Mouse (Mus musculus): ENCODE data around the gene Zc3h12d. TPM values are rescaled to one million over a fixed set of nuclear protein-coding genes. Genes with fewer than 3 reads are reported as not detected.

Gene Zc3h12d
- polyA plus RNA-seq, 1 experiment from 2014 or later: 0.29 TPM

Small RNA genes lying within 50 kb of the gene (microRNA-seq; reads per million reads assigned to microRNA genes)
- 1.9 reads per million for gene Mir5104

Other genes starting within 250 kb of the Zc3h12d start
- gene Lrp11, start 242.7 kb upstream of the Zc3h12d start, polyA plus RNA-seq (2016; fragmentation: Nextera tagmentation; extraction: Ambion mirVana): 1.1 and 1.3 TPM in 2 replicates
- 68.9 and 71.8 TPM in 2 replicates for gene Nup43, start 165.0 kb upstream of the Zc3h12d start, polyA plus RNA-seq (2016; fragmentation: Nextera tagmentation; extraction: Ambion mirVana)
- gene Pcmt1, start 151.3 kb upstream of the Zc3h12d start, polyA plus RNA-seq (2016; fragmentation: Nextera tagmentation; extraction: Ambion mirVana): 116 and 120 TPM in 2 replicates
- 8.4 and 9.1 TPM in 2 replicates for gene Lats1, start 151.3 kb upstream of the Zc3h12d start, polyA plus RNA-seq (2016; fragmentation: Nextera tagmentation; extraction: Ambion mirVana)
- gene Katna1, start 106.5 kb upstream of the Zc3h12d start, polyA plus RNA-seq (2016; fragmentation: Nextera tagmentation; extraction: Ambion mirVana): 69.5 and 74.9 TPM in 2 replicates
- 60.8 and 68.1 TPM in 2 replicates for gene Ginm1, start 39.6 kb upstream of the Zc3h12d start, polyA plus RNA-seq (2016; fragmentation: Nextera tagmentation; extraction: Ambion mirVana)
- gene Ppil4, start 39.6 kb upstream of the Zc3h12d start, polyA plus RNA-seq (2016; fragmentation: Nextera tagmentation; extraction: Ambion mirVana): 46.9 and 49.2 TPM in 2 replicates
- gene Tab2, start 123.8 kb downstream of the Zc3h12d start, polyA plus RNA-seq (2016; fragmentation: Nextera tagmentation; extraction: Ambion mirVana): 27.5 and 29.5 TPM in 2 replicates